Mouse (Mus musculus): ENCODE measurements around the gene Ipo4. TPM values are rescaled to one million over a fixed set of nuclear protein-coding genes. Genes with fewer than 3 reads are reported as not detected.

Ipo4 gene
- polyA plus RNA-seq, 1 experiment, result 151 TPM

DNA sequence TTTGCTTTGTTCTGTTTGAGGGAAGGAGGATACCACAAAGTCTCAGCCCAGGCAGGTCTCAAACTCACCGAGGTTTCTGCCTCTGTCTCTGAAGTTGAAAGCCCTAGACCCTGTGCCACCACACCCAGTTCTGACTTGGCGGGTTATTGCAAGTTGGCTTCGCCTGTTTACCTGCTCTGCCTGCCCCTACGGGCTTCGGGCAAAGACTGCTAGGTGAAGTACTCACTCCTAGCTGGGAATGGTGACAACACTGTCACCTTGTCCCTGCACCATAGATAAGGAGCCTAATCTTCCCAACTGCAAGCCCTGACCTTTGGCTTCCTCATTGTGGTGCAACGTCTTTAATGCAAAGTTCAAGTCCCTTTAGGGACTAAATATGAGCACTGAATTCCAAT lies 50.2 kb downstream of the Ipo4 start:
- H3K27ac ChIP-seq (ENCODE audit: insufficient read depth, low read length), result peak overlapping the region; percentile 49
- DNase-seq, result peak in 1 of 2 experiments; percentile 35
- H3K27me3 ChIP-seq (ENCODE audit: control insufficient read depth, insufficient read depth, low read length), result no peaks in the 10 kb centered on the region
- peaks cover 3% of the 10 kb centered on the region; the same call in 1 of the 2 replicates for H3K4me1 ChIP-seq (ENCODE audit: control insufficient read depth, insufficient read depth, low read length)
- peak overlapping the region; percentile 90 for H3K4me3 ChIP-seq (replicated peaks; ENCODE audit: insufficient read depth, low read depth, low read length)
- no peak for TF ChIP-seq POLR2A (IDR thresholded peaks at IDR 0.05; ENCODE audit: borderline replicate concordance, insufficient read depth, low read length)
- TF ChIP-seq CTCF (IDR thresholded peaks at IDR 0.05; ENCODE audit: borderline replicate concordance, insufficient read depth, low read depth, low read length), result no peak
- WGBS, result 65% methylated on average over 6 of the region's 6 CpGs

DNA sequence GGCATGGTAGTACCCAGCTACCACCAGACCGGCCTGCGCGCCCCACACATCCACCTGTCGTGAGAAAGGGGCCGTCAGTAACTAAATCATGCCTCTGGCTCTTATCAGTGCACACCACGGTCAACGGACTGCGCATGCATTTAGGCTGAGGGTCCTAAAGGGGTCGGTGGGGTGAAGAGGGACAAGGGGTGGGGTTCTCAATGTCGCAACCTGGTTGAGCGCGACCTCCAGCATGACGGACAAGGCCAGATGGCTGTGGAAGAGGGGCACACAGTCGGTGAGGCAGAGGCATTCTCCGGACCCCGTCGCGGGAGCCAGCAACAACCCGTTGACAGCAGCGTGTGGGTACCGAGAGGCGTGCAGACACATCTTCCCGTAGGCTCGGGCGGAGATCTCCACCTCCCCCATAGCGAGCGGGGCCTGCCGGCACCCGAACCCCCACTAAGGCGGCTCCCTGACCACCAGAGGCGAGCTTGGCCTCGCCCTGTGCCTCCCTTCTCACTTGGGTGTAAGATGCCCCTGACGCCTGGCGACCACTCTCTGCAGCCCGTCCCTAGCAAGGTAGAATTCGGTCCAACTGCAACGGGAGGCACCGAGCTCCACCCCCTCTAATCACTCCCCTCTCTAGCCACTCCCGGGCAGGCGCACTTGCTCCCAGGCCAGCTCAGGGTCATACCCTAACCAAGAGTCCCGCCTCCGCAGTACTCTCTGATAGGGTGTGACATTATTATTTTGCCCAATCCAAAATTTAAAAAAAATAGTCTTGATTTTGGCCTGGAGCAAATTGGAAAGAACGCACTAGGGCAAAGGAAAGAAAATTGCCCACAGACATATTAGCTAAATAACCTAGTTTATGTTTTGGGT lies 50.8 kb downstream of the Ipo4 start, which contains the start of gene Emc9:
TSS of gene Emc9 (minus strand) at position 601 of the 864 bp plus-strand sequence.
- TF ChIP-seq CTCF (IDR thresholded peaks at IDR 0.05; ENCODE audit: borderline replicate concordance, insufficient read depth, low read depth, low read length) (no peak), POLR2A (IDR thresholded peaks at IDR 0.05; ENCODE audit: borderline replicate concordance, insufficient read depth, low read length) (peak; percentile 78; the same call in 1 of the 2 replicates)
- Histone ChIP-seq H3K4me3 (replicated peaks; ENCODE audit: insufficient read depth, low read depth, low read length) (peak within 1 kb of the TSS; percentile 90), H3K27ac (ENCODE audit: insufficient read depth, low read length) (peak within 1 kb of the TSS; percentile 55), H3K27me3 (ENCODE audit: control insufficient read depth, insufficient read depth, low read length) (no peaks in the 10 kb centered on the region), H3K4me1 (ENCODE audit: control insufficient read depth, insufficient read depth, low read length) (peaks cover 3% of the 10 kb centered on the region; the same call in 1 of the 2 replicates)
- WGBS, result 2% methylated on average over 43 of the region's 43 CpGs
- DNase-seq, result peak; percentile 85 to 87

DNA sequence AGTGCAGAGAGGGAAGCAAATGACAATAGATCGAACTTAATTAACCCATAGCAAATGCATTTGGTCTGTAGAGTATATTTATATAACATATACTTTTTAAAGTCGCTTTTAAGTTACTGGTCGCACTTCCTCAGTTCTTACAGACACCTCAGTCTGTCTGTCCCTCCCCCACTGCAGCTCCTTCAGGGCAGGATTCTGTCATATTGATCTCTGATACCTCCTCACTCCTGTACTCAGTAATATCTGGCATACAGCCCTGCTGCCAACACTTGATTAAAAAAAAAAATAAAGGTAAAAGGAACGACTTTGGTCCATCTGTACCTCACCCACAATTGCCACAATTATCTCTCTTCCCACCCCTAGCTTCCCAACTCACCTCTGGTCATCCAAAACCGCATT lies 51.5 kb downstream of the Ipo4 start:
- TF ChIP-seq POLR2A (IDR thresholded peaks at IDR 0.05; ENCODE audit: borderline replicate concordance, insufficient read depth, low read length) (no peak), CTCF (IDR thresholded peaks at IDR 0.05; ENCODE audit: borderline replicate concordance, insufficient read depth, low read depth, low read length) (no peak)
- no peak for DNase-seq
- Histone ChIP-seq H3K27me3 (ENCODE audit: control insufficient read depth, insufficient read depth, low read length) (no peaks in the 10 kb centered on the region), H3K4me1 (ENCODE audit: control insufficient read depth, insufficient read depth, low read length) (peaks cover 3% of the 10 kb centered on the region; the same call in 1 of the 2 replicates), H3K27ac (ENCODE audit: insufficient read depth, low read length) (0 out of 2 replicates have a peak overlapping the region, but pooled peaks have one; percentile 55), H3K4me3 (replicated peaks; ENCODE audit: insufficient read depth, low read depth, low read length) (peak overlapping the region; percentile 90)
- 41% methylated on average over 5 of the region's 5 CpGs for WGBS

DNA sequence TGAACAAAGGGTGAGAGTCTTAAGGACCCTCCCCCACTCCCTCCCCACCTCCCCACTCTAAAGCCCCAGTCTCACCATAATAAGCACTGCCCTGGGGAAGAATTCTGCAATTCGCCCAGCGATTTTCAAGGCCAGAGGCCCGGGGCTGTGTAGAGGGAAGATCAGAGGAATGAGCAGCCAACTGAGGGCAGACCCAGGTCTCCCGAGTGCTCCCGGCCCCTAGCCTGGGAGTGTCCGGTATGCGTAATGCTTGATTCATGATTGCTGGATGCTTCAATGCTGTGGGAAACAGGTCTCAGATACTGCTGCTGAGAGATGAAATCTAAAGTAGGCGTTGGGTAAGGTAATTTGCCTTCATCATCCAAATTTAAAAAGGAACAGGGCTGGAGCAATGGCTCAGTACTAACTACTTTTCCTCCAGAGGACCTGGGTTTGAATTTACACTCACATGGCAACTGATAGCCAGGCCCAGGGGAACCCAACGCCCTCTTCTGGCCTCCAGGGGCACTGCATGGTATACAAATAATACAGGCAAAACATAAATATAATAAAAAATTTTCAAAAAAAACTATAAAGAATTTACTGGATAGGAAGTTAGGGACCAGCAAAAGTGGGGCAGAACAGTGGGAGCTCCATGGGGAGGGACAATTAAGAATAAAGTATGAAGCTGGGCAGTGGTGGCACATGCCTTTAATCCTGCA lies 53.6 kb downstream of the Ipo4 start:
- Histone ChIP-seq H3K4me3 (replicated peaks; ENCODE audit: insufficient read depth, low read depth, low read length) (no peak overlapping the region), H3K4me1 (ENCODE audit: control insufficient read depth, insufficient read depth, low read length) (peaks cover 3% of the 10 kb centered on the region; the same call in 1 of the 2 replicates), H3K27ac (ENCODE audit: insufficient read depth, low read length) (no peak overlapping the region), H3K27me3 (ENCODE audit: control insufficient read depth, insufficient read depth, low read length) (no peaks in the 10 kb centered on the region)
- 80% methylated on average over 9 of the region's 9 CpGs for WGBS
- no peak for TF ChIP-seq POLR2A (IDR thresholded peaks at IDR 0.05; ENCODE audit: borderline replicate concordance, insufficient read depth, low read length)
- TF ChIP-seq CTCF (IDR thresholded peaks at IDR 0.05; ENCODE audit: borderline replicate concordance, insufficient read depth, low read depth, low read length), result peak; percentile 40; the same call in 1 of the 2 replicates
- DNase-seq, result no peak

DNA sequence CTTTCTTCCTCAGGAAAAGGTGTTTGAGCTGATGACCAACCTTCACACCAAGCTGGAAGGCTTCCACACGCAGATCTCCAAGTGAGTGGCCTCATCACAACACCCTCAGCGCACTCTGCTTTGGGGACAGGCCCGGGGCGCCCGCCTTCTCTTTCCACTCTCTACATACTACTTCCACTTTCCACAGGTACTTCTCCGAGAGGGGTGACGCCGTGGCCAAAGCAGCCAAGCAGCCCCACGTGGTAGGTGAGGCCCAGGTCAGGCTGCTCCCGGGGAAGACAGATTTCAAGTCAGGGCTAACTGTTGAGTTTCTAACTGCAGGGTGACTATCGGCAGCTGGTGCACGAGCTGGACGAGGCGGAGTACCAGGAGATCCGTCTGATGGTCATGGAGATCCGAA lies 55.0 kb downstream of the Ipo4 start:
- 92% methylated on average over 16 of the region's 16 CpGs for WGBS
- peaks cover 3% of the 10 kb centered on the region; the same call in 1 of the 2 replicates for H3K4me1 ChIP-seq (ENCODE audit: control insufficient read depth, insufficient read depth, low read length)
- H3K27me3 ChIP-seq (ENCODE audit: control insufficient read depth, insufficient read depth, low read length), result no peaks in the 10 kb centered on the region

DNA sequence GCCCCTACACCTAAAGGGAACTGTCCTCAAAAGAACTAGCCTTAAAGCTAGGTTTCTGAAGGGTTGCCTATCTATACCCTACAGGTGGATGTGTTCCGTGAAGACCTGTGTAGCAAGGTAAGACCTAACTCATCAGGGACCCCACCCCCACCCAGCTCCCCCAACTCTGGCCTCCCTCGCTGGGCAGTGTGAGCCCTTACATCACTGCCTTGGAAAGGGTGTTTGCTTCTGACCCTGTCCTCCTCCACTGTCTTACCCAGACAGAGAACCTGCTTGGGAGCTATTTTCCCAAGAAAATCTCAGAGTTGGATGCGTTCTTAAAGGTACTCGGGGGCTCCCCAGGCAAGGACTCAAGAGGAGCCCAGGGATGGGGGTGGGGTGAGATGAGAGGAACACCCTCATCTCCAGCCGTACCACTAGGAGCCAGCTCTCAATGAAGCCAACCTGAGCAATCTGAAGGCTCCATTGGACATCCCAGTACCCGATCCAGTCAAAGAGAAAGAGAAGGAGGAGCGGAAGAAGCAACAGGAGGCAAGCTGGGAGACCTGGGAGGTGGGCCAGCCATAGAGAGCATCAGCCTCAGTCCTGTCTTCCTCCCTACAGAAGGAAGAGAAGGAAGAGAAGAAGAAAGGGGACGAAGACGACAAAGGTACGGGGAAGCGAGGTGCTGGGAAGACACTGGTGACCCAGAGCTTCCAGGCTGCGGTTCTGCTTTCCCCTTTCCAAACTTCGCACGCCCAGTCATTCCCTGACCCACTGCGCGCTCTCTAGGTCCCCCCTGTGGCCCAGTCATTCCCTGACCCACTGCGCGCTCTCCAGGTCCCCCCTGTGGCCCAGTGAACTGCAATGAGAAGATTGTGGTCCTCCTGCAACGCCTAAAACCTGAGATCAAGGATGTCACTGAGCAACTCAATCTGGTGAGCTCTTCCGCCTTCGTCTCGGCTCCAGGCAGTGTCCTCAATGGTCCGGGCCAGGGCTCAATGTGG lies 56.0 kb downstream of the Ipo4 start:
- 86% methylated on average over 23 of the region's 23 CpGs for WGBS
- TF ChIP-seq POLR2A (IDR thresholded peaks at IDR 0.05; ENCODE audit: borderline replicate concordance, insufficient read depth, low read length), result no peak
- no peak for TF ChIP-seq CTCF (IDR thresholded peaks at IDR 0.05; ENCODE audit: borderline replicate concordance, insufficient read depth, low read depth, low read length)
- no peak for DNase-seq
- H3K27me3 ChIP-seq (ENCODE audit: control insufficient read depth, insufficient read depth, low read length), result no peaks in the 10 kb centered on the region
- no peaks in the 10 kb centered on the region for H3K4me1 ChIP-seq (ENCODE audit: control insufficient read depth, insufficient read depth, low read length)
- no peak overlapping the region for H3K4me3 ChIP-seq (replicated peaks; ENCODE audit: insufficient read depth, low read depth, low read length)
- no peak overlapping the region for H3K27ac ChIP-seq (ENCODE audit: insufficient read depth, low read length)

More for the DNA sequence above, 55.0 kb downstream of the Ipo4 start:
- no peak overlapping the region for H3K27ac ChIP-seq (ENCODE audit: insufficient read depth, low read length)
- no peak overlapping the region for H3K4me3 ChIP-seq (replicated peaks; ENCODE audit: insufficient read depth, low read depth, low read length)
- no peak for DNase-seq
- no peak for TF ChIP-seq CTCF (IDR thresholded peaks at IDR 0.05; ENCODE audit: borderline replicate concordance, insufficient read depth, low read depth, low read length)
- TF ChIP-seq POLR2A (IDR thresholded peaks at IDR 0.05; ENCODE audit: borderline replicate concordance, insufficient read depth, low read length), result no peak
